Mouse (Mus musculus): Measurements from ENCODE around the gene Gnai1. TPM values are rescaled to one million over a fixed set of nuclear protein-coding genes. Genes with fewer than 3 reads are reported as not detected.

The Gnai1 gene
- polyA plus RNA-seq, 1 experiment from 2014 or later, result 15.6 TPM

GRCm38 (mm10) chr5:18292744-18293143 is 67.4 kb downstream of the Gnai1 start:
- no peak overlapping the region for H3K4me3 ChIP-seq (ENCODE audit: low read length)
- no peaks in the 10 kb centered on the region for H3K9me3 ChIP-seq (ENCODE audit: control insufficient read depth, low read length)
- no peak for ATAC-seq
- H3K4me2 ChIP-seq (ENCODE audit: low read depth, low read length), result no peak overlapping the region
- 77% methylated on average over 5 of the region's 5 CpGs for WGBS
- no peaks in the 10 kb centered on the region for H3K36me3 ChIP-seq (ENCODE audit: control insufficient read depth, insufficient read depth, low read length)
- H3K27ac ChIP-seq (ENCODE audit: low read length), result no peak overlapping the region
- H3K4me1 ChIP-seq (ENCODE audit: control insufficient read depth, insufficient read depth, low read length), result no peaks in the 10 kb centered on the region
- H3K9ac ChIP-seq (ENCODE audit: low read depth, low read length), result no peak overlapping the region
- no peaks in the 10 kb centered on the region for H3K27me3 ChIP-seq (replicated peaks; ENCODE audit: control insufficient read depth, insufficient read depth, low read length)

- H3K36me3 ChIP-seq (ENCODE audit: control insufficient read depth, insufficient read depth, low read length), result 0 out of 2 replicates have a peak, but pooled peaks cover 3% of the 10 kb centered on the region
- H3K9me3 ChIP-seq (ENCODE audit: control insufficient read depth, low read length), result 0 out of 2 replicates have a peak, but pooled peaks cover 7% of the 10 kb centered on the region
- no peak overlapping the region for H3K27ac ChIP-seq (ENCODE audit: low read length)
- WGBS, result 87% methylated on average over 4 of the region's 4 CpGs
- H3K27me3 ChIP-seq (replicated peaks; ENCODE audit: control insufficient read depth, insufficient read depth, low read length), result no peaks in the 10 kb centered on the region
- no peak overlapping the region for H3K4me3 ChIP-seq (ENCODE audit: low read length)
- H3K4me2 ChIP-seq (ENCODE audit: low read depth, low read length), result no peak overlapping the region
- no peaks in the 10 kb centered on the region for H3K4me1 ChIP-seq (ENCODE audit: control insufficient read depth, insufficient read depth, low read length)
- no peak overlapping the region for H3K9ac ChIP-seq (ENCODE audit: low read depth, low read length)
- ATAC-seq, result no peak
Measured at GRCm38 (mm10) chr5:18289530-18289929, 70.6 kb downstream of the Gnai1 start.

- WGBS, result 93% methylated on average over 7 of the region's 7 CpGs
- Histone ChIP-seq H3K9me3 (ENCODE audit: control insufficient read depth, low read length) (0 out of 2 replicates have a peak, but pooled peaks cover 7% of the 10 kb centered on the region), H3K27me3 (replicated peaks; ENCODE audit: control insufficient read depth, insufficient read depth, low read length) (no peaks in the 10 kb centered on the region), H3K4me2 (ENCODE audit: low read depth, low read length) (no peak overlapping the region), H3K36me3 (ENCODE audit: control insufficient read depth, insufficient read depth, low read length) (0 out of 2 replicates have a peak, but pooled peaks cover 3% of the 10 kb centered on the region), H3K9ac (ENCODE audit: low read depth, low read length) (no peak overlapping the region), H3K27ac (ENCODE audit: low read length) (no peak overlapping the region), H3K4me1 (ENCODE audit: control insufficient read depth, insufficient read depth, low read length) (no peaks in the 10 kb centered on the region), H3K4me3 (ENCODE audit: low read length) (no peak overlapping the region)
- ATAC-seq, result no peak
Measured at GRCm38 (mm10) chr5:18288694-18289093, 71.5 kb downstream of the Gnai1 start.

GRCm38 (mm10) chr5:18288079-18288478 is 72.1 kb downstream of the Gnai1 start:
- Histone ChIP-seq H3K36me3 (ENCODE audit: control insufficient read depth, insufficient read depth, low read length) (0 out of 2 replicates have a peak, but pooled peaks cover 3% of the 10 kb centered on the region), H3K4me1 (ENCODE audit: control insufficient read depth, insufficient read depth, low read length) (no peaks in the 10 kb centered on the region), H3K4me2 (ENCODE audit: low read depth, low read length) (no peak overlapping the region), H3K9ac (ENCODE audit: low read depth, low read length) (no peak overlapping the region), H3K9me3 (ENCODE audit: control insufficient read depth, low read length) (0 out of 2 replicates have a peak, but pooled peaks cover 7% of the 10 kb centered on the region), H3K27ac (ENCODE audit: low read length) (no peak overlapping the region), H3K27me3 (replicated peaks; ENCODE audit: control insufficient read depth, insufficient read depth, low read length) (no peaks in the 10 kb centered on the region), H3K4me3 (ENCODE audit: low read length) (no peak overlapping the region)
- no peak for ATAC-seq
- 84% methylated on average over 3 of the region's 3 CpGs for WGBS

- no peaks in the 10 kb centered on the region for H3K27me3 ChIP-seq (replicated peaks; ENCODE audit: control insufficient read depth, insufficient read depth, low read length)
- no peak overlapping the region for H3K4me2 ChIP-seq (ENCODE audit: low read depth, low read length)
- H3K9me3 ChIP-seq (ENCODE audit: control insufficient read depth, low read length), result 0 out of 2 replicates have a peak, but pooled peaks cover 7% of the 10 kb centered on the region
- no peak overlapping the region for H3K4me3 ChIP-seq (ENCODE audit: low read length)
- H3K36me3 ChIP-seq (ENCODE audit: control insufficient read depth, insufficient read depth, low read length), result 0 out of 2 replicates have a peak, but pooled peaks cover 1% of the 10 kb centered on the region
- 89% methylated on average over 3 of the region's 3 CpGs for whole genome bisulfite sequencing
- no peak overlapping the region for H3K9ac ChIP-seq (ENCODE audit: low read depth, low read length)
- H3K4me1 ChIP-seq (ENCODE audit: control insufficient read depth, insufficient read depth, low read length), result no peaks in the 10 kb centered on the region
- no peak for ATAC-seq
- H3K27ac ChIP-seq (ENCODE audit: low read length), result no peak overlapping the region
Measured at GRCm38 (mm10) chr5:18282095-18282494, 78.1 kb downstream of the Gnai1 start.

- Histone ChIP-seq H3K9me3 (ENCODE audit: control insufficient read depth, low read length) (no peaks in the 10 kb centered on the region), H3K36me3 (ENCODE audit: control insufficient read depth, insufficient read depth, low read length) (no peaks in the 10 kb centered on the region), H3K4me3 (ENCODE audit: low read length) (no peak overlapping the region), H3K9ac (ENCODE audit: low read depth, low read length) (no peak overlapping the region), H3K27me3 (replicated peaks; ENCODE audit: control insufficient read depth, insufficient read depth, low read length) (no peaks in the 10 kb centered on the region), H3K27ac (ENCODE audit: low read length) (no peak overlapping the region), H3K4me2 (ENCODE audit: low read depth, low read length) (no peak overlapping the region), H3K4me1 (ENCODE audit: control insufficient read depth, insufficient read depth, low read length) (no peaks in the 10 kb centered on the region)
- 91% methylated on average over 7 of the region's 7 CpGs for WGBS
- ATAC-seq, result no peak
Measured at GRCm38 (mm10) chr5:18274352-18274940, 85.7 kb downstream of the Gnai1 start.

GRCm38 (mm10) chr5:18273291-18274284 is 86.6 kb downstream of the Gnai1 start:
- no peaks in the 10 kb centered on the region for H3K4me1 ChIP-seq (ENCODE audit: control insufficient read depth, insufficient read depth, low read length)
- no peak overlapping the region for H3K4me2 ChIP-seq (ENCODE audit: low read depth, low read length)
- H3K27ac ChIP-seq (ENCODE audit: low read length), result no peak overlapping the region
- no peaks in the 10 kb centered on the region for H3K27me3 ChIP-seq (replicated peaks; ENCODE audit: control insufficient read depth, insufficient read depth, low read length)
- no peak for ATAC-seq
- H3K36me3 ChIP-seq (ENCODE audit: control insufficient read depth, insufficient read depth, low read length), result no peaks in the 10 kb centered on the region
- H3K4me3 ChIP-seq (ENCODE audit: low read length), result no peak overlapping the region
- 74% methylated on average over 11 of the region's 11 CpGs for WGBS
- no peaks in the 10 kb centered on the region for H3K9me3 ChIP-seq (ENCODE audit: control insufficient read depth, low read length)
- no peak overlapping the region for H3K9ac ChIP-seq (ENCODE audit: low read depth, low read length)

- Histone ChIP-seq H3K9ac (ENCODE audit: low read depth, low read length) (no peak overlapping the region), H3K27me3 (replicated peaks; ENCODE audit: control insufficient read depth, insufficient read depth, low read length) (no peaks in the 10 kb centered on the region), H3K4me2 (ENCODE audit: low read depth, low read length) (no peak overlapping the region), H3K36me3 (ENCODE audit: control insufficient read depth, insufficient read depth, low read length) (no peaks in the 10 kb centered on the region), H3K27ac (ENCODE audit: low read length) (no peak overlapping the region; the same call in 1 of the 2 replicates), H3K4me1 (ENCODE audit: control insufficient read depth, insufficient read depth, low read length) (no peaks in the 10 kb centered on the region; the same call in 1 of the 2 replicates), H3K4me3 (ENCODE audit: low read length) (no peak overlapping the region), H3K9me3 (ENCODE audit: control insufficient read depth, low read length) (no peaks in the 10 kb centered on the region)
- WGBS, result 56% methylated on average over 5 of the region's 5 CpGs
- peak; percentile 82 for ATAC-seq
Measured at GRCm38 (mm10) chr5:18250379-18251017, 109.7 kb downstream of the Gnai1 start.

GRCm38 (mm10) chr5:18249132-18249531 is 111.0 kb downstream of the Gnai1 start:
- Histone ChIP-seq H3K27me3 (replicated peaks; ENCODE audit: control insufficient read depth, insufficient read depth, low read length) (no peaks in the 10 kb centered on the region), H3K4me1 (ENCODE audit: control insufficient read depth, insufficient read depth, low read length) (no peaks in the 10 kb centered on the region; the same call in 1 of the 2 replicates), H3K9me3 (ENCODE audit: control insufficient read depth, low read length) (no peaks in the 10 kb centered on the region), H3K4me2 (ENCODE audit: low read depth, low read length) (no peak overlapping the region), H3K27ac (ENCODE audit: low read length) (no peak overlapping the region), H3K36me3 (ENCODE audit: control insufficient read depth, insufficient read depth, low read length) (no peaks in the 10 kb centered on the region), H3K9ac (ENCODE audit: low read depth, low read length) (no peak overlapping the region), H3K4me3 (ENCODE audit: low read length) (no peak overlapping the region)
- ATAC-seq, result peak; percentile 57; the same call in 1 of the 2 replicates
- WGBS, result 57% methylated on average over 5 of the region's 5 CpGs
